Mouse (Mus musculus) lung, adult 2 months (tissue): Measurements from ENCODE around the gene Rab35.

Experiments
- CTCF ChIP-seq: fragments of 200-500 bp; IDR thresholded peaks from 2 replicates; pipeline ENCODE4 v1.5.1; 2011; ENCODE audit warnings: mild to moderate bottlenecking, low read length, control low read depth; ENCODE audit not compliant: insufficient read depth
- POLR2A ChIP-seq: fragments of 200-500 bp; IDR thresholded peaks from 2 replicates; pipeline ENCODE4 v1.6.1; 2011; ENCODE audit warnings: low read depth, mild to moderate bottlenecking, control low read depth, low read length, borderline replicate concordance; ENCODE audit errors: extremely low read depth

DNA sequence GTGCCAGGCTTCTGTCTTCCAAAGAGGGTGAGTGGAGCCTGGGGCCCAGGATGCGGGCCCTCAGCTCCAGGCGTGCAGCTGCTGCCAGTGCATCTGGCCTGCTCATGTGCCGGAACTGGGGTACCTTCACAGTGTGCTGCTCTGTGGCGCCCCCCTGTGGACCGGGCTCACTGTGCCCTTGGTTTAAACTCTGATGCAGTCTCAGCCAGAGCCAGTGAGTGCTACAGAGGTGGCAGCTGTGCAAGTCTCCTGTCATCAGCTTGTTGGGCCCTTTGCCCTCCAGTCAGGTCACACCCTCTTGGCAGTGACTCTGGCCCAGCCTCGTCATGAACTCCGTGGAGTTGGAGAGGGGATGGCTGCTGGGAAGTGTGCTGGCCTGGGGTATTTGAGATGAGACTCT, 16.8 kb upstream of the Rab35 start:
- TF ChIP-seq CTCF (peak; percentile 50), POLR2A (no peak)
